Mouse (Mus musculus): ENCODE measurements around the gene Ints1.

GRCm38 (mm10) chr5:139726186-139726585 is 49.3 kb downstream of the Ints1 start:
- no peak for TF ChIP-seq CTCF (IDR thresholded peaks at IDR 0.05; ENCODE audit: insufficient read depth, low read length)
- no peak for TF ChIP-seq POLR2A (IDR thresholded peaks at IDR 0.05; ENCODE audit: borderline replicate concordance, extremely low read depth, low read depth, low read length)

All from lung, adult 2 months (tissue).